Mouse (Mus musculus) lung, postnatal 0 days (tissue): ENCODE measurements around the gene Dlg2.

ENCODE experiments used
- CTCF ChIP-seq: IDR thresholded peaks from 2 replicates; pipeline ENCODE4 v1.5.1; 2016; ENCODE audit warnings: antibody characterized with exemption, mild to moderate bottlenecking
- EP300 ChIP-seq: IDR thresholded peaks from 2 replicates; pipeline ENCODE4 v1.6.1; 2016; ENCODE audit warnings: antibody characterized with exemption, mild to moderate bottlenecking, control low read depth

DNA sequence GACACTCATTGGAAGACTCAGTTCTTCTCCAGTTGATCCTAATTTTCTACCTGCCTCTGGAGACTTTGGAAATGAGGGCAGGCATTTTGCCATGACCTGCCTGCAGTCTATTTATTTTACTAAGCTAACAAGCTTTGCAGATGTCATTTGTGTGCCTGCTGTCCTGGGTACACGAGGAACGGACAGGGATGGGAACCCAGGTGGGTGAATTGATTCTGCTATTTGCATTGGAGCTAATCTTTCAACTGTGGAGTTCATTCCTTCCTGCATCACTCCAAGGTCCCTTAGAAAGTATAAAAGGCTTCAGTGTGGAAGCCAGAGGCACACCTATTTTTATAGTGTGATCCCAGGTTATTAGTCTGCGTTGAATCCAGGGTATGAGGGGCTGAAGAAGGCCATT, 406.3 kb downstream of the Dlg2 start:
- TF ChIP-seq CTCF (no peak), EP300 (no peak)
